In genomic region chr9:14275792-14276480, GRCm38 (mm10) we compare ENCODE assay signal across 8 mouse cellular contexts. TPM values are rescaled to one million over a fixed set of nuclear protein-coding genes. Genes with fewer than 3 reads are reported as not detected.
DNase-seq lines count a peak whose midpoint lies in the region; ATAC-seq lines count a peak whose summit lies in the region.

No protein-coding gene starts in this region.

- DNase-seq in adrenal gland, adult (ENCODE audit: inconsistent age in 2 of 2, low spot score in 1 of 2), result peak; percentile 99
- peak; percentile 99 for DNase-seq in embryo, embryonic 10.5 days (ENCODE audit: low spot score)
- DNase-seq in gastrocnemius, postnatal 14 days, result peak; percentile 99
- DNase-seq in left cerebral cortex, postnatal 10 days (ENCODE audit: extremely low spot score in 1 of 2, low spot score in 2 of 2), result peak; percentile 99 to 100
- DNase-seq in right cerebral cortex, postnatal 25 days, result peak; percentile 98
- DNase-seq in urinary bladder, postnatal 4 days (ENCODE audit: low spot score in 2 of 2), result peak; percentile 98

- intact Hi-C loops in gastrocnemius, postnatal 14 days (cut with DNase I; ENCODE audit: low total_unique reads), result no loop called here
- intact Hi-C loops in left cerebral cortex, postnatal 10 days (cut with DNase I), result loop anchor here (5.0 to 10.0 kb wide), 3 partner anchors 191 to 429 kb away; no protein-coding TSS in a partner anchor

- peak; percentile 81 for ATAC-seq in inflammation-experienced regulatory T-cells, adult 6 months
- peak; percentile 95 for ATAC-seq in megakaryocyte-erythroid progenitor cell, adult 5-6 weeks (replicated peaks; ENCODE audit: low FRiP score, low TSS enrichment, poor library complexity, severe bottlenecking)

RNA-seq across cellular contexts. Expression of gene Sesn3, which starts 1.1 kb away (rescaled TPM):
- 10 to 100 TPM; 31.2 to 42.4 TPM for total RNA-seq in gastrocnemius, postnatal 14 days (2021)
- 10 to 100 TPM; 15.5 to 29.8 (median 28.9) TPM for polyA plus RNA-seq in inflammation-experienced regulatory T-cells, adult 6 months (2017; shearing (Covaris generic))
- 10 to 100 TPM; 90.4 to 95.2 TPM for total RNA-seq in left cerebral cortex, postnatal 10 days (2021)
- total RNA-seq in megakaryocyte-erythroid progenitor cell, adult 5-6 weeks (2014; fragmentation: Nextera tagmentation), result 4.2 and 4.3 TPM in 2 replicates
- total RNA-seq in megakaryocyte-erythroid progenitor cell, adult 5-6 weeks (2017), result 6.9 and 12.4 TPM in 2 replicates

Comparison
In these comparisons a context has a peak if more than half of its experiments do, and no peak if none do; other contexts are left out.
1. Peak in every context shown above with its lines: DNase-seq and ATAC-seq.